Mouse (Mus musculus) cerebellum, adult 2 months (tissue): ENCODE results near the gene 1500009L16Rik. TPM values are rescaled to one million over a fixed set of nuclear protein-coding genes. Genes with fewer than 3 reads are reported as not detected.

Source experiments
- DNase-seq, 2 experiments: peaks; one replicate each; pipeline ENCODE4 v3.0.0; 2021
- H3K27ac ChIP-seq: fragments of 200-500 bp; 2 replicates; pipeline ENCODE4 v1.5.1; 2012; ENCODE audit warnings: low read length, control low read depth, inconsistent platforms; ENCODE audit not compliant: insufficient read depth
- H3K27me3 ChIP-seq: fragments of 200-500 bp; 2 replicates; pipeline ENCODE4 v1.6.1; 2012; ENCODE audit warnings: inconsistent platforms, mild to moderate bottlenecking, low read length, moderate library complexity; ENCODE audit not compliant: control insufficient read depth, insufficient read depth
- H3K4me1 ChIP-seq: fragments of 200-500 bp; 2 replicates; pipeline ENCODE4 v1.6.1; 2011; ENCODE audit warnings: low read length; ENCODE audit not compliant: control insufficient read depth, insufficient read depth
- H3K4me3 ChIP-seq: fragments of 200-500 bp; replicated peaks from 2 replicates; pipeline ENCODE3; 2011; ENCODE audit warnings: mild to moderate bottlenecking, low read depth, low read length, control low read depth; ENCODE audit not compliant: insufficient read depth
- CTCF ChIP-seq: fragments of 200-500 bp; IDR thresholded peaks from 2 replicates; pipeline ENCODE4 v1.5.1; 2011; ENCODE audit warnings: low read depth, mild to moderate bottlenecking, control low read depth, low read length, moderate library complexity, borderline replicate concordance; ENCODE audit not compliant: insufficient read depth
- POLR2A ChIP-seq: fragments of 200-500 bp; IDR thresholded peaks from 2 replicates; pipeline ENCODE4 v1.6.1; 2011; ENCODE audit warnings: low read length, control low read depth, borderline replicate concordance; ENCODE audit not compliant: insufficient read depth
- WGBS: fragments of 180-500 bp; shearing (Covaris S2); methylation state at CpG from one replicate; pipeline ENCODE4 v1.1.7; 2018; 5-methylcytosine and 5-hydroxymethylcytosine counted together
- polyA plus RNA-seq: library from polyadenylated mRNA; depleted of rRNA; stranded (reverse); fragments of >200 nt; gene quantifications from 2 replicates; pipeline ENCODE4 v1.2.3, GENCODE M21; 2012

The 1500009L16Rik gene
- polyA plus RNA-seq, 1 experiment, result 17.9 TPM

DNA sequence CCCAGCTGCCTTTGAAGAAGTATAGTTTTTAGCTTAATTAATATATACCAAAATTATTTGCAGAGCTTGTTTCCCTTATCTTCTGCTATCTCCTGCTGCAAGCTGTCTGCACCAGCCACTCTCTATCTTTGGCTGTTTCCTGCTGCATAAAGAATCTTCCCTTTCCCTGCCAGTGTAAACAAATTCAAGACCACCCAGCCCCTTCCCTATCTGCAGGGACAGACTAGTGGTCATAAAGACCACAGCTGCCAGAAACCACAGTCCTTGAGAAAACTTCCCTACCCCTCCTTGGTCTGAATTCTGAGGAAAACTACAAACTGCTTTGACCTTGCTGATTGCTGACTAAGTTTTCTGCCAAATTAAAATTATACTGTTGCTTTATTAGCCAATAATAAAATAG, 44.2 kb downstream of the 1500009L16Rik start:
- Histone ChIP-seq H3K27ac (no peak overlapping the region), H3K4me3 (no peak overlapping the region), H3K27me3 (no peaks in the 10 kb centered on the region), H3K4me1 (no peaks in the 10 kb centered on the region)
- TF ChIP-seq POLR2A (no peak), CTCF (no peak)
- DNase-seq, result no peak

DNA sequence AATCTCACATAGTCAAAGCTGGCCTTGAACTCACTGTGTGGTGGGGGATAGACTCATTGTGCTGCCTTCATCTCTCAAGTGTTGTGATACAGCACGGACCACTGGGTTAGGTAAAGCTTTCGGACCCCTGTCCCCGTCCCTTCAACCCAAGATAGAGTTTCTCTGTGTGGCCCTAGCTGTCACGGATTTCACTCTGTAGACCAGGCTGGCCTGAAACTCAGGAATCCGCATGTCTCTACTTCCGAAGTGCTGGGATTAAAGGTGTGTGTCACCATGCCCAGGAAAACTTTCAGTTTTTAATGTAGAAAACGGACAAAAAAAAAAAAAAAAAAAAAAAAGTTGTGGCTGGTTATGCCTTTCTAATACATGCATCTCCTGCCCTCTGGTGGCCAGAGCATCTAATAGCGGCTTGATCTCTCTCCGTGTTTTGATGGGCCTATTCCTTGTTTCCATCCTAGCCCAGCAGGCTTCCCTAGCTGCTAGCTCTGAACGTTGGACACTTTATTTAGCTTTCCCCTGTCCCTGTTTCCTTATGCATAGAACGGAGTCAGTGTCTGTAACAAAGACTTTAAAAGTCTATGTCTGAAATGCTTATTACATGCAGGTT, 53.7 kb downstream of the 1500009L16Rik start:
- Histone ChIP-seq H3K4me1 (no peaks in the 10 kb centered on the region), H3K4me3 (no peak overlapping the region), H3K27ac (no peak overlapping the region), H3K27me3 (no peaks in the 10 kb centered on the region)
- WGBS, result 39% methylated on average over 11 of the region's 11 CpGs
- TF ChIP-seq CTCF (peak; percentile 68), POLR2A (no peak)
- DNase-seq, result peak; percentile 62 to 72

DNA sequence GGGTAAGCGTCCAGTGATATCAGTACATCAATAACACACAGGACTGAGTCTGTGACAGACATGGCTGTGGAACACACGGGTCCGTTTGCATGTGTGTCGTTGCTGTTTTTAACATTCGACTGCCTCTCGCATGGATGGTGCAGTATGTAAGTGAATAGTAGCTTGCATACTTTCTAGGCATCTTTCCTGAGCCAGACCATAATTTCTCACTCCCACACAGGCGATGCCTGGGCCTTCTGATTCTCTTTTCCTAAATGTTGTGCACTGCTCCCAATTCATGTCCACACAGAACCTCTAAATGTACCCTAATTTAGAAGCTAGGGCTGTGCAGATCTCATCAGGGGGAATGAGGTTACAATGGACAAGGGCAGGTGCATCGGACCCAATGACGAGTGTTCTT, 54.6 kb downstream of the 1500009L16Rik start:
- Histone ChIP-seq H3K27ac (no peak overlapping the region), H3K27me3 (no peaks in the 10 kb centered on the region), H3K4me1 (peaks cover 1% of the 10 kb centered on the region; the same call in 1 of the 2 replicates), H3K4me3 (no peak overlapping the region)
- DNase-seq, result no peak
- no peak for TF ChIP-seq CTCF
- no peak for TF ChIP-seq POLR2A
- WGBS, result 86% methylated on average over 9 of the region's 9 CpGs

DNA sequence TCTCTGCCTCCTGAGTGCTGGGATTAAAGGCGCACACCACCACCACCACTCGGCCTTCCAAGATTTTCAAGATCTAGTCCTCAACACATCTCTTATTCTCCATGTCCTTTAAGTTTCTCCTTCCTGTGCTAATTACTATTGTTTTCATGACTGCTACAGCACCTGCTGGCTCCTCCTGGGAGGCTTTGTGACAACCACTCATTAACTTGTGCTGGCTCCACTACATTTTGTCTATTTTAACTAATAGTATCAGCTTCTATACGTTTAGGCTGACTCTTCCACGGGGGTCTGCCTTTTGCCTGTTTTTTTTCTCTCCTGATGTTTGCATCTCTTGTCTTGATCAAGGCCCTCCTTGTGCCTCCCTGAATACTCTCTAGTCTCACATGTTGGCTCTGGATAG, 59.2 kb downstream of the 1500009L16Rik start:
- peaks cover 15% of the 10 kb centered on the region for H3K4me1 ChIP-seq
- TF ChIP-seq POLR2A, result no peak
- TF ChIP-seq CTCF, result no peak
- DNase-seq, result no peak
- H3K4me3 ChIP-seq, result no peak overlapping the region
- no peaks in the 10 kb centered on the region for H3K27me3 ChIP-seq
- 87% methylated on average over 4 of the region's 4 CpGs for WGBS
- no peak overlapping the region for H3K27ac ChIP-seq

DNA sequence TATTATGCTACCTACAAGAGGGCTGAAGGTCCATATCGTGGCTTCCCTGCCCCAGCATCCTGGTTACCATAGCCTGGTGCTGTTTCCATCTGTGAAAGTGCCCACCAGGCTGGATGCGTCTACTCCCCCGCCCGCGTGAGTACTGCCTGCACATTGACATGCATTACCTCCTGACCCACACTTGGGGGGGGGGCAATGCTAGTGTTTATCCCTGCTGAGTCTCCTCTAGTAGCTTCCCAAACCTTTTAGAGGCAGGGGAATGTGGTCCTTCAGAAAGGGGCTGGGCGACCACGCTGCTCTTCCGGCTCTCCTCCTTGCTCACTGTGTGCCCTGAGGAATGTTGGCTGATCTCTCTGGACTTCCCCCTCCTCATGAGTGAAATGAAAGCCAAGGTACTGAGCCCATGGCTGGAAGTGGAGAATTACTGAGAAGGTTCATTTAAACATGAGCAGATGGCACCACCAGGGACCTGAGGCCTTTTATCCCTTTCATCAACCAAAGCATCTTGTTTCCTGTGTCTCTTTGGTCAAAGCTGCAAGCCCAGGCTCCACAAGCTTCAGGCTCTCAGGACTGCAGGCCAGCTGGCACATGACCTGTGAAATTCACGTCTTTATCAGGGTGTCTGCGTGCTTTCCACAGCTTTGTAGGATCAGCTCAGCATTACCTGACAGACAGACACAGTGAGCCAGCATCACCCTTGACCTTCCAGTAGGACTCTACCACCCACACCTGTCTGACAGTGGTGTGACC, 59.9 kb downstream of the 1500009L16Rik start:
- no peak overlapping the region for H3K4me3 ChIP-seq
- 19% methylated on average over 10 of the region's 10 CpGs for WGBS
- DNase-seq, result peak; percentile 70 to 82
- TF ChIP-seq POLR2A (no peak), CTCF (no peak)
- H3K27me3 ChIP-seq, result no peaks in the 10 kb centered on the region
- H3K4me1 ChIP-seq, result peaks cover 15% of the 10 kb centered on the region
- 0 out of 2 replicates have a peak overlapping the region, but pooled peaks have one; percentile 6 for H3K27ac ChIP-seq

DNA sequence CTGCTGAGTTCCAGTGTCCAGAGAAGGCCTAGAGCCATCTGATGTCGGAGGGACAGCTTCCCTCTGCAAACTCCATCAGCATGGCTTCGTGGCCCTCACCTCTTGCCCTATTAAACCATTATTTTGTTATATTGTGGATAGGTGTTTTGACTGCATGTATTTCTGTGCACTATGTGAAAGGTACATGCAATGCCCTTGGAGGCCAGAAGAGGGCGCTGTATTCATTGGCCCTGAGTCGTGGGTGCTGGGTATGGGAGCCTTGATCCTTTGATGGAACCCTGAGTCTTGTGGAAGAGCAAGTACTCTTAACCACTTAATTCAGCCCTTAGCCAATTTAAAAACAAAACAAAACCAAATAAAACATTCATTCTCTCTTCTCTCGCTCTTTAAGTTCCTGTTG, 62.3 kb downstream of the 1500009L16Rik start:
- no peak overlapping the region for H3K27ac ChIP-seq
- peaks cover 15% of the 10 kb centered on the region for H3K4me1 ChIP-seq
- 41% methylated on average over 5 of the region's 5 CpGs for WGBS
- no peak overlapping the region for H3K4me3 ChIP-seq
- TF ChIP-seq POLR2A (no peak), CTCF (peak; percentile 61; the same call in 1 of the 2 replicates)
- DNase-seq, result peak in 1 of 2 experiments; percentile 25
- no peaks in the 10 kb centered on the region for H3K27me3 ChIP-seq

DNA sequence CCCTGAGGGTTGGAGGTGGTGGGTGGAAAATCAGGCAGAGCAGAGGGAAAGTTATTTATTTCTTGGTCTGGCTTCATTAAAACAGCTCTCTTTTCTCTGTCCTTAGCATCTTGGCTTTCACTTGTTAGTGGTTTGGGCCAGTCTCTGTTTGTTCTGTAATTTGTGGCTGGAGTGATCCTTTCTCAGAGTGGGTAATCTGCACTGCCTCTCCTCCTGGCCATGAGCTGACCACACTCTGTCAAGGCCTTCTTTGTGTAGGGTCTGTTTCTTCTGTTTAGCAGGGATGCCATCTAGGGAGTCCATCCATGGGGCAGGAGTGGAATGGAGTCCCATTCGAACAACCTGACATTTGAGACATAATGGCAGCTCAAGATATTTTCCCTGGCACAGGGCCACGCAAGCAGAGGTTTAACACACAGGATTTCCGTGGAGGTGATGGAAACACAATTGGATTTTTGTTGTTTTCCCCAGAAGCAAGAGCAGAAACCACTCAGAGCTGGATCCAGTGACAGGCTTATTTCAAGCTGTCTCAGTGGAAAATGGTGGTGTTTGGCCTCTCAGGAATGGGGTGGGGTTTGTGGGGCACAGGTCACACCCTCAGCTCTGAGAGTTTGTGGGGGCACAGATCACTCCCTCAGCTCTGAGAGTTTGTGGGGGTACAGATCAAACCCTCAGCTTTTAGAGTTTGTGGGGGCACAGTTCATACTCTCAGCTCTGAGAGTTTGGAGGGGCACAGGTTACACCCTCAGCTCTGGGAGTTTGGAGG, 63.1 kb downstream of the 1500009L16Rik start:
- TF ChIP-seq POLR2A (no peak), CTCF (no peak)
- no peak for DNase-seq
- Histone ChIP-seq H3K4me1 (peaks cover 15% of the 10 kb centered on the region), H3K27ac (no peak overlapping the region), H3K4me3 (no peak overlapping the region), H3K27me3 (no peaks in the 10 kb centered on the region)
- 75% methylated on average over 3 of the region's 3 CpGs for WGBS
